Mouse (Mus musculus): ENCODE measurements around the gene Tomm34. TPM values are rescaled to one million over a fixed set of nuclear protein-coding genes. Genes with fewer than 3 reads are reported as not detected.

The Tomm34 gene
- polyA plus RNA-seq, 1 experiment from 2014 or later = 59.9 TPM

- no peak overlapping the region for H3K4me3 ChIP-seq
- no peaks in the 10 kb centered on the region for H3K4me1 ChIP-seq
- 85% methylated on average over 7 of the region's 7 CpGs for WGBS
- H3K36me3 ChIP-seq (replicated peaks) = peaks cover 81% of the 10 kb centered on the region
- no peaks in the 10 kb centered on the region for H3K9me3 ChIP-seq
- no peak for DNase-seq (ENCODE audit: extremely low spot score, low spot score)
- H3K27me3 ChIP-seq (ENCODE audit: poor library complexity, severe bottlenecking) = no peaks in the 10 kb centered on the region
- no peak overlapping the region for H3K27ac ChIP-seq
Observed at GRCm38 (mm10) chr2:164094152-164094551, 23.2 kb upstream of the Tomm34 start.

- Histone ChIP-seq H3K27me3 (ENCODE audit: poor library complexity, severe bottlenecking) (no peaks in the 10 kb centered on the region), H3K9me3 (no peaks in the 10 kb centered on the region), H3K4me3 (no peak overlapping the region), H3K4me1 (no peaks in the 10 kb centered on the region), H3K36me3 (replicated peaks) (peaks cover 90% of the 10 kb centered on the region), H3K27ac (no peak overlapping the region)
- 92% methylated on average over 4 of the region's 4 CpGs for WGBS
- no peak for DNase-seq (ENCODE audit: extremely low spot score, low spot score)
Observed at GRCm38 (mm10) chr2:164089508-164089907, 18.5 kb upstream of the Tomm34 start.

- Histone ChIP-seq H3K4me3 (no peak overlapping the region), H3K27ac (no peak overlapping the region), H3K4me1 (no peaks in the 10 kb centered on the region), H3K36me3 (replicated peaks) (peaks cover 99% of the 10 kb centered on the region), H3K9me3 (no peaks in the 10 kb centered on the region), H3K27me3 (ENCODE audit: poor library complexity, severe bottlenecking) (no peaks in the 10 kb centered on the region)
- no peak for DNase-seq (ENCODE audit: extremely low spot score, low spot score)
- 90% methylated on average over 6 of the region's 6 CpGs for WGBS
Observed at GRCm38 (mm10) chr2:164087416-164088017, 16.5 kb upstream of the Tomm34 start.

DNA sequence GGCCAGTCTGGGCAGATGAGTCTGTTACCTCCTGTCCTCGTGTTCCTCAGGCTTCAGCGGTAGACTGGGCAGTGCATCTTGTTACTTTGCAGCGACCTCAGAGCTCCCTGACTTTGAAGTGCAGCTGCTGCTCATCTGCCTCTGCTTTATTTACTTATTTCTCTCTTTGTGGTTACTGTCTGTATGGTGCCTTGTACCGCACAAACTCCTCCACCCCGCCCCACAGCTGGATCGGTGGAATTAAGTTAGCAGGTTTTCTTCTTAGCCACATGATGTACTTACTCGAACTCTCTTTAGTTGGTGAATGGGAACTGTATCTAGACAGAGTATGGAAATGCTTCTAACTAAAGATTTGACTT is 13.4 kb upstream of the Tomm34 start:
- DNase-seq (ENCODE audit: extremely low spot score, low spot score) = no peak
- Histone ChIP-seq H3K27ac (no peak overlapping the region), H3K27me3 (ENCODE audit: poor library complexity, severe bottlenecking) (no peaks in the 10 kb centered on the region), H3K4me1 (no peaks in the 10 kb centered on the region), H3K4me3 (no peak overlapping the region), H3K9me3 (no peaks in the 10 kb centered on the region), H3K36me3 (replicated peaks) (peaks cover 100% of the 10 kb centered on the region)
- 97% methylated on average over 7 of the region's 7 CpGs for WGBS

DNA sequence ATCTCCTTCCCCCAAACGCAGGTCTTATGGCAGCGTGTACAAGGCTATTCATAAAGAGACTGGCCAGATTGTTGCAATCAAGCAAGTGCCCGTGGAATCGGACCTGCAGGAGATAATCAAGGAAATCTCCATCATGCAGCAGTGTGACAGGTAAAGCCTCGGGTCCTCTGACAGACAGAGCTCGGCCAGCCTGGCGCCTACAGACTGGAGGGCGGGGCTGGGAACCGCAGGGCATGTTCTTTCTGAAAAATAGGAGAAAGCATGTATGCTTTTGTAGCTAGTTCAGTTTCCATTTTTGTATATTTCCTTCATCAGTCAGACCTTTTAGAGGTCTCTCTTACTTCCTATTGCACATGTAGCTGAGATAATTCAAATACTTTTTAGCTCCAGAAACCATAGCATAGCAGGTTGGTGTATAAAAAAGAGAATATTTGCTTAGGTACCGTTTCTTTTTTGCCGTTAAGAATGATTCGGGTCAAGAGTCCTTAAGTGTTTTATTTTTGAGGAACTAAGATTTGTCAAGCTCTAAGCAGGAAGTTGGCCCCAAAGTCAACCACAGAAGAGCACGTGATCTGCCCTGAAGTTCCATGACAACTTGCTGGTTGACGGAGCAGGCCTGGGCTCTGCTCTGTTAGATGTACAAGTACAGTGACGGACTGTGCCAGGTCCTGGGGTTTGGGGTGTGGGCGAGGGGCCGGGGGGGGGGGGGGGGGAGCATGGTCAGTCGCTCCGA is 12.8 kb upstream of the Tomm34 start:
- H3K36me3 ChIP-seq (replicated peaks) = peaks cover 95% of the 10 kb centered on the region
- 90% methylated on average over 19 of the region's 19 CpGs for WGBS
- no peak overlapping the region for H3K4me3 ChIP-seq
- H3K27ac ChIP-seq = no peak overlapping the region
- H3K9me3 ChIP-seq = no peaks in the 10 kb centered on the region
- H3K27me3 ChIP-seq (ENCODE audit: poor library complexity, severe bottlenecking) = no peaks in the 10 kb centered on the region
- H3K4me1 ChIP-seq = no peaks in the 10 kb centered on the region
- DNase-seq (ENCODE audit: extremely low spot score, low spot score) = no peak

DNA sequence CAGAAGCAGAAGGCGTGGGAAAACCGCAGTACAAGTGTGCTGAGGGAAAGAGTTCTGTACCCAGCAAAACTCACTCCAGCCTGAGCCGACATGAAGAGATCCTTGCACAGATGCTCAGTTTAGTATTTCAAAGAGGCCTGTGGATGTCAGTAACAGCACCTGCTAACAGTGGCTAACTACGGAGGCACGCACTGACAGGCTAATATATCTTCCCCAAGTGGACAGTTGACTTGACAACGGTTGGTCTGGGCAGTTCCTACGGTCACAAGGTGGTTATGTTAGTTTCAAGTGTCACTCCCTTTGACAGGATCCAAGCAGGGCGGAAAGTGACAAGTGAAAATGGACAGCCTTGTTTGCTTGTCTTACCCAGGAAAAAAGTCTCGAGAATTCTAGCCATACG is 11.2 kb upstream of the Tomm34 start:
- Histone ChIP-seq H3K27ac (no peak overlapping the region), H3K9me3 (no peaks in the 10 kb centered on the region), H3K27me3 (ENCODE audit: poor library complexity, severe bottlenecking) (no peaks in the 10 kb centered on the region), H3K4me3 (no peak overlapping the region), H3K36me3 (replicated peaks) (peaks cover 83% of the 10 kb centered on the region), H3K4me1 (no peaks in the 10 kb centered on the region)
- no peak for DNase-seq (ENCODE audit: extremely low spot score, low spot score)
- WGBS = 95% methylated on average over 10 of the region's 10 CpGs

- Histone ChIP-seq H3K9me3 (no peaks in the 10 kb centered on the region), H3K36me3 (replicated peaks) (peaks cover 78% of the 10 kb centered on the region)
- WGBS = 96% methylated on average over 10 of the region's 10 CpGs
Observed at GRCm38 (mm10) chr2:164081577-164081976, 10.6 kb upstream of the Tomm34 start.

GRCm38 (mm10) chr2:164079488-164079887 is 8.5 kb upstream of the Tomm34 start:
- WGBS = 89% methylated on average over 6 of the region's 6 CpGs
- H3K27ac ChIP-seq = no peak overlapping the region
- no peak for DNase-seq (ENCODE audit: extremely low spot score, low spot score)
- H3K36me3 ChIP-seq (replicated peaks) = peaks cover 57% of the 10 kb centered on the region
- no peak overlapping the region for H3K4me3 ChIP-seq
- H3K27me3 ChIP-seq (ENCODE audit: poor library complexity, severe bottlenecking) = no peaks in the 10 kb centered on the region
- no peaks in the 10 kb centered on the region for H3K9me3 ChIP-seq
- H3K4me1 ChIP-seq = peaks cover 13% of the 10 kb centered on the region

More at GRCm38 (mm10) chr2:164081577-164081976, 10.6 kb upstream of the Tomm34 start:
- H3K27me3 ChIP-seq (ENCODE audit: poor library complexity, severe bottlenecking) = no peaks in the 10 kb centered on the region
- no peak overlapping the region for H3K4me3 ChIP-seq
- no peaks in the 10 kb centered on the region for H3K4me1 ChIP-seq
- no peak for DNase-seq (ENCODE audit: extremely low spot score, low spot score)
- H3K27ac ChIP-seq = no peak overlapping the region

- no peak for DNase-seq (ENCODE audit: extremely low spot score, low spot score)
- 91% methylated on average over 5 of the region's 5 CpGs for WGBS
Observed at GRCm38 (mm10) chr2:164077875-164078274, 6.9 kb upstream of the Tomm34 start.

DNA sequence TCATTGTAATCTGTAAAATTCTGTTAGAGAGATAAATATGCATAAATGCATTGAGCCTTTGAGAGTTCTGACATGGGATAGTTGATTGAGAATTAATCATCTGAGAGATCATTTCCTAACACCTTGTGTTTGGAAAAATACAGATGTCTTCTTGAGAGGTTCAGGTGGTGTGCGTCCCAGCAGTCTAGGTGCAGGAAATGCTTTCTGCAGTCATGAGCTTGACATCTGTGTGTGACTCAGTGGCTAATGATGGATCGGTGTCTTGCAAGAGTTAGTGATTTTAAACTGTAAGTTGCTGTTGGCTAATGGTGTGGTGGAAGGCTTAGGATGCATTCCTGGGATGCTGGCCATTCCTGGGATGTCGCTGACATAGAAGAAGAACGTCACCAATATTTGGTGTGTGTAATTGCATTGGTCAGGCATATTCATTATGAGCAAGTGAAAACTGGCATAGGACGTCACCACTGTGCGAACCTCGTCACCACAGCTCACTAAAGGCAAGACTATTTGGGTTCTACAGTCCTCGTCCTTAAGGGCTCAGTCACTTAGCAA is 6.0 kb upstream of the Tomm34 start:
- DNase-seq (ENCODE audit: extremely low spot score, low spot score) = no peak
- Histone ChIP-seq H3K27me3 (ENCODE audit: poor library complexity, severe bottlenecking) (no peaks in the 10 kb centered on the region), H3K36me3 (replicated peaks) (peaks cover 31% of the 10 kb centered on the region), H3K4me3 (no peak overlapping the region), H3K9me3 (no peaks in the 10 kb centered on the region), H3K4me1 (peaks cover 19% of the 10 kb centered on the region), H3K27ac (no peak overlapping the region)
- WGBS = 93% methylated on average over 8 of the region's 8 CpGs

More at GRCm38 (mm10) chr2:164077875-164078274, 6.9 kb upstream of the Tomm34 start:
- peaks cover 15% of the 10 kb centered on the region for H3K4me1 ChIP-seq
- H3K36me3 ChIP-seq (replicated peaks) = peaks cover 41% of the 10 kb centered on the region
- H3K27me3 ChIP-seq (ENCODE audit: poor library complexity, severe bottlenecking) = no peaks in the 10 kb centered on the region
- H3K4me3 ChIP-seq = no peak overlapping the region
- no peak overlapping the region for H3K27ac ChIP-seq
- H3K9me3 ChIP-seq = no peaks in the 10 kb centered on the region

DNA sequence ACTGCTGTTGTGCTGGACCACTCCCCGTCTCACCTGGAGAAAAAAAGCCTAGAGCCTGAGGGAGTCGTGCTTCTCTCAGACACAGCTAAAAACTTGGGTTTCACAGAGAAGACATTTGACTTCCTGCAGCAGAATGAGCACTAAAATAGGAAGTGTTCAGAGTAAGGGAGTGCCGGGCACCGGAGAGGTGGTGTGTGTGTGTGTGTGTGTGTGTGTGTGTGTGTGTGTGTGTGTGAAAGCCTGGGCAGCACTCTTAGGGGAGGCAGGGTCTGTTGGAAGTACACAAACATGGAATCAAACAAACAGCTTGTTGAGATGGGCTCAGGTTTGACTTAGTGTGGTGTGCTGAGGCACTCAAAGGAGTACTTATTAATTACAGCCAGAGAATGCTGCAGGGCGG is 4.1 kb upstream of the Tomm34 start:
- no peak for DNase-seq (ENCODE audit: extremely low spot score, low spot score)
- Histone ChIP-seq H3K4me3 (peak overlapping the region; percentile 95), H3K27me3 (ENCODE audit: poor library complexity, severe bottlenecking) (no peaks in the 10 kb centered on the region), H3K36me3 (replicated peaks) (peaks cover 13% of the 10 kb centered on the region), H3K27ac (no peak overlapping the region), H3K9me3 (no peaks in the 10 kb centered on the region), H3K4me1 (peaks cover 32% of the 10 kb centered on the region)
- WGBS = 58% methylated on average over 5 of the region's 5 CpGs

- Histone ChIP-seq H3K36me3 (replicated peaks) (peaks cover 5% of the 10 kb centered on the region; the same call in 1 of the 2 replicates), H3K4me3 (peak overlapping the region; percentile 95), H3K27ac (peak overlapping the region; percentile 86), H3K27me3 (ENCODE audit: poor library complexity, severe bottlenecking) (no peaks in the 10 kb centered on the region), H3K9me3 (no peaks in the 10 kb centered on the region), H3K4me1 (peaks cover 42% of the 10 kb centered on the region)
- under 1% methylated on average over 48 of the region's 48 CpGs for WGBS
- peak; percentile 98 for DNase-seq (ENCODE audit: extremely low spot score, low spot score)
Observed at GRCm38 (mm10) chr2:164073918-164074578, 3.1 kb upstream of the Tomm34 start.

- H3K9me3 ChIP-seq = no peaks in the 10 kb centered on the region
- no peak for DNase-seq (ENCODE audit: extremely low spot score, low spot score)
- H3K4me3 ChIP-seq = no peak overlapping the region
- H3K27ac ChIP-seq = no peak overlapping the region
- peaks cover 51% of the 10 kb centered on the region for H3K4me1 ChIP-seq
- H3K27me3 ChIP-seq (ENCODE audit: poor library complexity, severe bottlenecking) = no peaks in the 10 kb centered on the region
- H3K36me3 ChIP-seq (replicated peaks) = peaks cover 7% of the 10 kb centered on the region
- WGBS = 92% methylated on average over 7 of the region's 7 CpGs
Observed at GRCm38 (mm10) chr2:164073120-164073519, 2.2 kb upstream of the Tomm34 start.

Measured in forebrain, embryonic 10.5 days (tissue).